Comparison of ENCODE assay signal across 23 mouse cellular contexts in the genomic region with DNA sequence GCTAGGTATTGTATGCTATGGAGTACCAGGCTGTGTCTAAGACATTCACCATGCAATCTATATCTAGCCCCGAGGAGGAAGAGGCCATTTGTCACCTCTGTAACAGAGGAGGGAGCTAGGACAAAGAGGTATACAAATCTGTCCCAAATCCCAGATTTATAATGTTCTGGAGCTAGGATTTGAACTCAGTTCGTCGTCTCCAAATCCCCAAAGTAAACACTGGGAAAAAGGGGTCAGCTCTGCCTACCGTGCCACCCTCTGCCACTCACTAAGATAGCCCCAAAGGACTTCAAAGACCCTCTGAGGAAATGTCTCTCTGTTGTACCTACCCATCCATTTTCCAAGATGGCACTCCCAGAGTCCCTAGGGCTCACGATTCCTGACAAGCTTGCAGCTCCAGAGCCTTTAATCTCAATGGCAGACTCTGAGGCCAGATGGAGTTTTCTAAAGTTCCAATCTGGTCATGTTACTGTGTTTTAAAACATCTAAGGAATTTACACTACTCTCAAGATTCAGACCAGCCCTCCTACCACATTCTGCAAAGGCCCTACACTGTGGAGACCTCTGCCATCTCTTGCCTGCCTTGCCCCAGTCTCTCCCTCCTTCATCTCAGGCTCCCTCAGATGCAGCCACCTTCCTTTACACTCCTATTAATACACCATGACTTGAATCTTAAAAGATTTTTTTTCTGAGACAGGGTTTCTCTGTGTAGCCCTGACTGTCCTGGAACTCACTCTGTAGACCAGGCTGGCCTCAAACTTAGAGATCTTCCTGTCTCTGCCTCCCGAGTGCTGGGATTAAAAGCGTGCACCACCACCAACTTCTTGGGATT.
"Had no signal": no experiment of that assay in that cellular context is flagged by ENCODE, and none has a peak within 500 bp of the region (broad histone marks: within the 10 kb centered on the region; RNA-seq: fewer than 3 reads in every experiment).

No protein-coding gene starts in this region.

- H3K4me2 ChIP-seq: limb, embryonic 13.5 days; liver, embryonic 12.5 days; liver, embryonic 15.5 days; midbrain, embryonic 12.5 days; midbrain, embryonic 15.5 days; neural tube, embryonic 12.5 days; neural tube, embryonic 15.5 days had no signal

- H3K9ac ChIP-seq: limb, embryonic 13.5 days; liver, embryonic 12.5 days; liver, embryonic 15.5 days; midbrain, embryonic 12.5 days; midbrain, embryonic 15.5 days; neural tube, embryonic 12.5 days; neural tube, embryonic 15.5 days had no signal

- DNase-seq: layer of hippocampus, adult 9-11 months; liver; lung, adult 18-20 months; lung, postnatal 14 days; right cerebral cortex, adult 18-20 months; right cerebral cortex, postnatal 14 days; right cerebral cortex, postnatal 4 days; thymus, adult 2 months; thymus, postnatal 14 days; thymus, postnatal 4 days had no signal

- H3K4me3 ChIP-seq: layer of hippocampus, adult 2 months; limb, embryonic 10.5 days; limb, embryonic 13.5 days; liver, embryonic 12.5 days; liver, embryonic 15.5 days; midbrain, embryonic 12.5 days; midbrain, embryonic 15.5 days; neural tube, embryonic 12.5 days; neural tube, embryonic 15.5 days had no signal

- ATAC-seq: hindbrain, postnatal 0 days; inflammation-experienced regulatory T-cells, adult 6 months; liver, embryonic 12.5 days; midbrain, embryonic 15.5 days had no signal

- H3K27me3 ChIP-seq: limb, embryonic 13.5 days; liver, embryonic 12.5 days; liver, embryonic 15.5 days; midbrain, embryonic 12.5 days; midbrain, embryonic 15.5 days; neural tube, embryonic 12.5 days; neural tube, embryonic 15.5 days had no signal

- H3K4me1 ChIP-seq: limb, embryonic 10.5 days; limb, embryonic 13.5 days; liver, embryonic 12.5 days; midbrain, embryonic 12.5 days; midbrain, embryonic 15.5 days; neural tube, embryonic 12.5 days; neural tube, embryonic 15.5 days had no signal

- H3K36me3 ChIP-seq: midbrain, embryonic 15.5 days had no signal

- H3K27ac ChIP-seq: hindbrain, postnatal 0 days; layer of hippocampus, adult 2 months; limb, embryonic 10.5 days; limb, embryonic 13.5 days; liver, embryonic 12.5 days; liver, embryonic 15.5 days; macrophage; midbrain, embryonic 12.5 days; midbrain, embryonic 15.5 days; neural tube, embryonic 12.5 days; neural tube, embryonic 15.5 days; stomach, postnatal 0 days had no signal

- H3K9me3 ChIP-seq: limb, embryonic 10.5 days; limb, embryonic 13.5 days; liver, embryonic 12.5 days; liver, embryonic 15.5 days; midbrain, embryonic 12.5 days; midbrain, embryonic 15.5 days; neural tube, embryonic 12.5 days; neural tube, embryonic 15.5 days had no signal
